14 mouse cellular contexts compared by ENCODE assay signal in the genomic region with DNA sequence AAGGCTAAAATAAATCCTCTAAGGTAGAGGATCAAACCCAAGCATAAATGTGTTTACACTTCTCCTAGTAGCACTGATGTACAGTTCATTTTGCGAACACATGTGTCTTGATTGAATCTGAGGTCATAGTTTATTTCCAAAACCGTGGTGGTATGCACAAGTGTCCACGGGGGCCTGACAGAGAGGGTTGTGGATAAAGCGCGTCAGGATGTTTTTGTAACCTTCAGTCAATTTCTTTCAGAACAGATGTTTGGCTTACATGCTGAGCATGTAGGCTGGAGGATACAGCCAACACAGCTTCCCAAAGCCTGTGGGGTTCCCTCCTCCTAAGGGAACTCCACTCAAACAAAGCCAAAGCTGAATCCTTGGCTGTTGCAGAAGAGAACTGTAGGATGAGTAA.
DNase-seq lines count a peak whose midpoint lies in the region; ATAC-seq lines count a peak whose summit lies in the region.
"Had no signal": no experiment of that assay in that cellular context is flagged by ENCODE, and none has a peak within 500 bp of the region (broad histone marks: within the 10 kb centered on the region; RNA-seq: fewer than 3 reads in every experiment).

No protein-coding gene starts in this region.

- no peaks in the 10 kb centered on the region for H3K27me3 ChIP-seq in heart, embryonic 10.5 days (ENCODE audit: insufficient read depth, poor library complexity, severe bottlenecking)
- no peaks in the 10 kb centered on the region for H3K27me3 ChIP-seq in limb, embryonic 13.5 days
- no peaks in the 10 kb centered on the region for H3K27me3 ChIP-seq in limb, embryonic 10.5 days (ENCODE audit: low read depth, poor library complexity, severe bottlenecking)
- H3K27me3 ChIP-seq in embryonic facial prominence, embryonic 15.5 days, result no peaks in the 10 kb centered on the region
- H3K27me3 ChIP-seq: hindbrain, embryonic 15.5 days; kidney, embryonic 15.5 days had no signal

- H3K27ac ChIP-seq in heart, embryonic 10.5 days, result no peak overlapping the region
- no peak overlapping the region for H3K27ac ChIP-seq in limb, embryonic 13.5 days
- no peak overlapping the region for H3K27ac ChIP-seq in limb, embryonic 10.5 days
- H3K27ac ChIP-seq in embryonic facial prominence, embryonic 15.5 days (replicated peaks), result no peak overlapping the region
- H3K27ac ChIP-seq: hindbrain, embryonic 15.5 days; kidney, embryonic 15.5 days had no signal

- no peak overlapping the region for H3K4me3 ChIP-seq in heart, embryonic 10.5 days
- H3K4me3 ChIP-seq in limb, embryonic 13.5 days, result no peak overlapping the region
- no peak overlapping the region for H3K4me3 ChIP-seq in limb, embryonic 10.5 days
- H3K4me3 ChIP-seq in embryonic facial prominence, embryonic 15.5 days (replicated peaks), result no peak overlapping the region
- H3K4me3 ChIP-seq: hindbrain, embryonic 15.5 days; kidney, embryonic 15.5 days; myocyte had no signal

- DNase-seq in heart, adult 11 months, result peak; percentile 65
- no peak for DNase-seq in heart, embryonic 10.5 days (ENCODE audit: low spot score)
- no peak for DNase-seq in limb, embryonic 10.5 days (ENCODE audit: low spot score)
- DNase-seq in embryo, embryonic 10.5 days (ENCODE audit: low spot score), result peak; percentile 41
- DNase-seq in yolk sac, embryonic 10.5 days (ENCODE audit: low spot score), result no peak
- no peak for DNase-seq in urinary bladder, postnatal 4 days (ENCODE audit: low spot score in 2 of 2)
- DNase-seq: cerebellum, adult 9-11 months; lung, adult 18-20 months had no signal

- H3K9ac ChIP-seq in limb, embryonic 13.5 days, result no peak overlapping the region
- H3K9ac ChIP-seq in embryonic facial prominence, embryonic 15.5 days, result no peak overlapping the region
- H3K9ac ChIP-seq: hindbrain, embryonic 15.5 days; kidney, embryonic 15.5 days had no signal

- no peak overlapping the region for H3K4me2 ChIP-seq in limb, embryonic 13.5 days (replicated peaks)
- no peak overlapping the region for H3K4me2 ChIP-seq in embryonic facial prominence, embryonic 15.5 days (replicated peaks)
- H3K4me2 ChIP-seq: hindbrain, embryonic 15.5 days; kidney, embryonic 15.5 days had no signal

- ATAC-seq in limb, embryonic 13.5 days (ENCODE audit: low FRiP score, low read depth), result peak; percentile 40; the same call in 1 of the 2 replicates
- peak; percentile 70; the same call in 1 of the 2 replicates for ATAC-seq in embryonic facial prominence, embryonic 15.5 days (ENCODE audit: insufficient number of reproducible peaks, low FRiP score, low TSS enrichment, low read depth)
- ATAC-seq: CD4-positive, CD25-positive, alpha-beta regulatory T cell, adult 4 months had no signal

- no peaks in the 10 kb centered on the region for H3K9me3 ChIP-seq in heart, embryonic 10.5 days
- no peaks in the 10 kb centered on the region for H3K9me3 ChIP-seq in limb, embryonic 13.5 days
- H3K9me3 ChIP-seq in limb, embryonic 10.5 days (replicated peaks), result no peaks in the 10 kb centered on the region
- no peaks in the 10 kb centered on the region for H3K9me3 ChIP-seq in embryonic facial prominence, embryonic 15.5 days (replicated peaks)
- H3K9me3 ChIP-seq: hindbrain, embryonic 15.5 days; kidney, embryonic 15.5 days had no signal

- H3K4me1 ChIP-seq in heart, embryonic 10.5 days, result no peaks in the 10 kb centered on the region
- no peaks in the 10 kb centered on the region for H3K4me1 ChIP-seq in limb, embryonic 13.5 days
- no peaks in the 10 kb centered on the region for H3K4me1 ChIP-seq in limb, embryonic 10.5 days
- H3K4me1 ChIP-seq in embryonic facial prominence, embryonic 15.5 days, result no peaks in the 10 kb centered on the region
- H3K4me1 ChIP-seq: hindbrain, embryonic 15.5 days; kidney, embryonic 15.5 days had no signal

- no peaks in the 10 kb centered on the region for H3K36me3 ChIP-seq in heart, embryonic 10.5 days
- no peaks in the 10 kb centered on the region for H3K36me3 ChIP-seq in limb, embryonic 13.5 days
- H3K36me3 ChIP-seq in limb, embryonic 10.5 days, result no peaks in the 10 kb centered on the region
- H3K36me3 ChIP-seq in embryonic facial prominence, embryonic 15.5 days, result no peaks in the 10 kb centered on the region
- H3K36me3 ChIP-seq: hindbrain, embryonic 15.5 days; kidney, embryonic 15.5 days had no signal

- 70% methylated on average over 5 of the region's 5 CpGs for WGBS in heart, embryonic 10.5 days
- 55% methylated on average over 5 of the region's 5 CpGs for WGBS in limb, embryonic 13.5 days
- 83% methylated on average over 5 of the region's 5 CpGs for WGBS in limb, embryonic 10.5 days
- WGBS in embryonic facial prominence, embryonic 15.5 days, result 36% methylated on average over 5 of the region's 5 CpGs

Comparison
In these comparisons a context has a peak if more than half of its experiments do, and no peak if none do; other contexts are left out.
1. DNase-seq: peak in heart, adult 11 months (single experiment) and embryo, embryonic 10.5 days (single experiment); none in heart, embryonic 10.5 days (single experiment), limb, embryonic 10.5 days (single experiment), yolk sac, embryonic 10.5 days (single experiment) and urinary bladder, postnatal 4 days (0 of 2).